Mouse (Mus musculus) liver, postnatal 0 days (tissue): ENCODE measurements at regions not wholly inside any gene's neighbourhood (a gene's known extent, or its start where the extent isn't known, plus 50 kb on each side); places are given as distances from the start of the nearest gene placed in this dataset.

Experiments used
- ATAC-seq: fragments of 200-750 bp; cut with Nextera tagmentation; 2 replicates; pipeline ENCODE4 v1.8.0; 2017; ENCODE audit warnings: mild to moderate bottlenecking, moderate library complexity
- DNase-seq: peaks from one replicate; pipeline ENCODE4 v3.0.0-alpha.2; 2016
- H3K27ac ChIP-seq: fragments of 300-500 bp; sonication (generic); 2 replicates; pipeline ENCODE4 v1.5.1; 2014; ENCODE audit warnings: antibody characterized with exemption, moderate library complexity, mild to moderate bottlenecking, low read depth
- H3K27me3 ChIP-seq: fragments of 300-500 bp; sonication (generic); 2 replicates; pipeline ENCODE4 v1.6.1; 2014; ENCODE audit warnings: low read length, control low read depth, mixed read lengths; ENCODE audit not compliant: insufficient read depth
- H3K36me3 ChIP-seq: fragments of 300-500 bp; sonication (generic); replicated peaks from 2 replicates; pipeline ENCODE4 v1.6.1; 2014; ENCODE audit warnings: mild to moderate bottlenecking, control low read depth, low read length, moderate library complexity, mixed read lengths; ENCODE audit not compliant: insufficient read depth
- H3K4me1 ChIP-seq: fragments of 300-500 bp; sonication (generic); 2 replicates; pipeline ENCODE4 v1.6.1; 2014; ENCODE audit warnings: antibody characterized with exemption, mild to moderate bottlenecking, control low read depth; ENCODE audit not compliant: insufficient read depth
- H3K4me2 ChIP-seq: fragments of 300-500 bp; sonication (generic); 2 replicates; pipeline ENCODE4 v1.6.1; 2014; ENCODE audit warnings: low read depth, mild to moderate bottlenecking, low read length, moderate library complexity, mixed read lengths
- H3K4me3 ChIP-seq: fragments of 300-500 bp; sonication (generic); 2 replicates; pipeline ENCODE4 v1.5.1; 2014; ENCODE audit warnings: low read depth, low read length
- H3K9ac ChIP-seq: fragments of 300-500 bp; sonication (generic); replicated peaks from 2 replicates; pipeline ENCODE4 v1.6.1; 2014; ENCODE audit warnings: mild to moderate bottlenecking, moderate library complexity
- H3K9me3 ChIP-seq: fragments of 300-500 bp; sonication (generic); 2 replicates; pipeline ENCODE4 v1.6.1; 2016; ENCODE audit warnings: mild to moderate bottlenecking, control low read depth, low read length, mixed read lengths
- CTCF ChIP-seq: sonication (generic); IDR thresholded peaks from 2 replicates; pipeline ENCODE4 v1.5.1; 2016; ENCODE audit warnings: antibody characterized with exemption, low read depth
- EP300 ChIP-seq: IDR thresholded peaks from 2 replicates; pipeline ENCODE4 v1.6.1; 2016; ENCODE audit warnings: antibody characterized with exemption, low read depth, mild to moderate bottlenecking
- WGBS: fragments of 180-500 bp; shearing (Covaris S2); extraction: QIAGEN DNeasy Blood & Tissue Kit; methylation state at CpG from one replicate; pipeline ENCODE4 v1.1.7; 2014; ENCODE audit not compliant: insufficient replicate concordance; 5-methylcytosine and 5-hydroxymethylcytosine counted together

DNA sequence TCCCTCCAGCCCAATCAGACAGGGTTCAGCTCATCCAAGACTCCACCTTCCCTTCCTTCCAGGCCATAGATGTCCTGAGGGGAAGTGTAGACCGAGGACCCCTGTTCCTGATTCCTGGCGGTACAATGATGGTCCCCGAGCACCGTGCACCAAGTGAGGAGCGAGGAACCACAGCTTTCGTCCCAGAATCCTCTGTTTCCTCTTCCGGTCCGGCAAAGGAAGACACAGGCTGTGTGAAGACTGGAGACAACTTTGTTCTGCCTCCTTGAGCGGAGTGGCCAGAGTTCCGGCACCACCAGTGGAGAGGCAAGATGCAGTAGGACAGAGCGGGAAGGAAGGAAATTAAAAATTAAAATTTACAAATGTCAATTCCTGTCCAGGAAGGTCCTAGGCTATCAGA, 305.0 kb upstream of the Fam19a5 start:
- no peak overlapping the region for H3K4me3 ChIP-seq
- no peak for DNase-seq
- H3K27me3 ChIP-seq = no peaks in the 10 kb centered on the region
- WGBS = 84% methylated on average over 11 of the region's 11 CpGs
- H3K9me3 ChIP-seq = no peaks in the 10 kb centered on the region
- H3K9ac ChIP-seq = no peak overlapping the region
- no peaks in the 10 kb centered on the region for H3K36me3 ChIP-seq
- no peak for ATAC-seq
- no peaks in the 10 kb centered on the region for H3K4me1 ChIP-seq
- no peak overlapping the region for H3K4me2 ChIP-seq
- no peak for TF ChIP-seq EP300
- no peak for TF ChIP-seq CTCF
- H3K27ac ChIP-seq = no peak overlapping the region

GRCm38 (mm10) chr15:87261497-87261896, 282.6 kb upstream of the Fam19a5 start:
- no peak for DNase-seq
- Histone ChIP-seq H3K27me3 (no peaks in the 10 kb centered on the region), H3K9ac (no peak overlapping the region), H3K27ac (no peak overlapping the region), H3K4me3 (no peak overlapping the region), H3K9me3 (no peaks in the 10 kb centered on the region), H3K36me3 (no peaks in the 10 kb centered on the region), H3K4me1 (no peaks in the 10 kb centered on the region), H3K4me2 (no peak overlapping the region)
- no peak for ATAC-seq
- TF ChIP-seq CTCF (no peak), EP300 (no peak)
- 77% methylated on average over 6 of the region's 6 CpGs for WGBS

GRCm38 (mm10) chr15:87264906-87265305, 279.2 kb upstream of the Fam19a5 start:
- H3K9ac ChIP-seq = no peak overlapping the region
- TF ChIP-seq CTCF (no peak), EP300 (no peak)
- no peak overlapping the region for H3K4me3 ChIP-seq
- H3K4me1 ChIP-seq = no peaks in the 10 kb centered on the region
- H3K9me3 ChIP-seq = no peaks in the 10 kb centered on the region
- no peaks in the 10 kb centered on the region for H3K27me3 ChIP-seq
- no peak overlapping the region for H3K4me2 ChIP-seq
- H3K27ac ChIP-seq = no peak overlapping the region
- ATAC-seq (no peak), DNase-seq (no peak)
- no peaks in the 10 kb centered on the region for H3K36me3 ChIP-seq

DNA sequence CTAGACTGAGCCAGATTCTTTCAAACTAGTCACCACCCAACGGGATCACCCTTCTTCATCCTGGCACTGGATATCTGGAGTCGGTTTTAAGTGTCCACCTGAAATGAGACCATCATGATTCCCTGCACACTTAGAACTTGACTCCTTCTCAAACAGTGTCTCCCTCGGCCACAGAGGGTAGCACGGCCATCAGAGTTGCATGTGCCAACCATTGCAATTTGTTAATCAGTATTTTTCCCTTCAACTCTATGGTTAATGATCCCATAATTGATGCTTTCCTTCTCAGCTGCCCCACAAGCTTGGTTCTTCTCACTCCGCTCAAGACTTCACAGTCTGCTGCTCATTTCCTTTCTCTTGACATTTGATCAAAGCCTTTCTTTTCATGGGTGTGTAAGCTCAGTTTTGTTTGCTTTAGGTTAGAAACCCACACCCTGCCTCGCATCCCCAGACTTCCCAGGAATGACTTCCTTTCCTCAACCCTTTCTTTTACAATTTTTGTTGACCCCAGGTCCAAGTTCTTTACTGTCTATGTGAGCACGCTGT, 253.0 kb upstream of the Fam19a5 start:
- no peak for ATAC-seq
- Histone ChIP-seq H3K4me2 (no peak overlapping the region), H3K9me3 (no peaks in the 10 kb centered on the region), H3K4me3 (no peak overlapping the region), H3K9ac (no peak overlapping the region), H3K27me3 (no peaks in the 10 kb centered on the region), H3K36me3 (no peaks in the 10 kb centered on the region), H3K27ac (no peak overlapping the region), H3K4me1 (no peaks in the 10 kb centered on the region)
- TF ChIP-seq EP300 = no peak
- no peak for TF ChIP-seq CTCF
- 73% methylated on average over 7 of the region's 7 CpGs for WGBS
- DNase-seq = no peak

DNA sequence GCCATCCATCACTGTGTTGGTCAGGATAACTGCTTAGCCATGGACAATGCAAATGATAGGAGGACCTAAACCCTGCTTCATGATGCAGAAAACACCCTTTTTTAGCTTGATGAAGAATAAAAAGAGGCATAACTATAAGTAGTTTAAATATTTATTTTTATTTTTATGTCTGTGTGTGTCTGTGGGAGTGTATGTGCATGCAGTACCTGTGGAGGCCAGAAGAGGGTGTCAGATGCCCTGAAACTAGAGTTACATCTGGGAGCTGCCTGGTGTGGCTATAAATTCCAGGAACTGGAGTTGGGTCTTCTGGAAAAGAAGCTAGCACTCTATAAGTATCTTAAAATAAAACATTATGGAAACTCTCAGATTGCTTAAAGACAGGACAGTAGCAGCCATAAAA, 224.2 kb upstream of the Fam19a5 start:
- Histone ChIP-seq H3K9ac (no peak overlapping the region), H3K4me3 (no peak overlapping the region), H3K27ac (no peak overlapping the region), H3K4me2 (no peak overlapping the region), H3K27me3 (no peaks in the 10 kb centered on the region), H3K36me3 (no peaks in the 10 kb centered on the region), H3K9me3 (no peaks in the 10 kb centered on the region), H3K4me1 (0 out of 2 replicates have a peak, but pooled peaks cover 3% of the 10 kb centered on the region)
- DNase-seq (no peak), ATAC-seq (no peak)
- TF ChIP-seq CTCF (no peak; the same call in 1 of the 2 replicates), EP300 (no peak)

GRCm38 (mm10) chr15:87321067-87321985, 222.8 kb upstream of the Fam19a5 start:
- DNase-seq = peak; percentile 68
- Histone ChIP-seq H3K27ac (peak overlapping the region; percentile 20; the same call in 1 of the 2 replicates), H3K36me3 (no peaks in the 10 kb centered on the region), H3K27me3 (no peaks in the 10 kb centered on the region), H3K4me2 (no peak overlapping the region), H3K9ac (no peak overlapping the region), H3K9me3 (no peaks in the 10 kb centered on the region), H3K4me1 (0 out of 2 replicates have a peak, but pooled peaks cover 3% of the 10 kb centered on the region), H3K4me3 (no peak overlapping the region)
- TF ChIP-seq EP300 (no peak), CTCF (no peak)
- peak; percentile 67 for ATAC-seq
- 59% methylated on average over 12 of the region's 12 CpGs for WGBS
